Mouse (Mus musculus): ENCODE measurements around the gene Mcur1. TPM values are rescaled to one million over a fixed set of nuclear protein-coding genes. Genes with fewer than 3 reads are reported as not detected.

The Mcur1 gene
- total RNA-seq, 4 experiments from 2014 or later, result 25.5 to 34.6 (median 30.2) TPM

- no peak for DNase-seq (ENCODE audit: low spot score in 2 of 2)
These were observed 34.4 kb downstream of the Mcur1 start for GRCm38 (mm10) chr13:43525363-43526134.

GRCm38 (mm10) chr13:43524491-43525362, 35.3 kb downstream of the Mcur1 start:
- peak; percentile 37 to 62 for DNase-seq (ENCODE audit: low spot score in 2 of 2)

DNA sequence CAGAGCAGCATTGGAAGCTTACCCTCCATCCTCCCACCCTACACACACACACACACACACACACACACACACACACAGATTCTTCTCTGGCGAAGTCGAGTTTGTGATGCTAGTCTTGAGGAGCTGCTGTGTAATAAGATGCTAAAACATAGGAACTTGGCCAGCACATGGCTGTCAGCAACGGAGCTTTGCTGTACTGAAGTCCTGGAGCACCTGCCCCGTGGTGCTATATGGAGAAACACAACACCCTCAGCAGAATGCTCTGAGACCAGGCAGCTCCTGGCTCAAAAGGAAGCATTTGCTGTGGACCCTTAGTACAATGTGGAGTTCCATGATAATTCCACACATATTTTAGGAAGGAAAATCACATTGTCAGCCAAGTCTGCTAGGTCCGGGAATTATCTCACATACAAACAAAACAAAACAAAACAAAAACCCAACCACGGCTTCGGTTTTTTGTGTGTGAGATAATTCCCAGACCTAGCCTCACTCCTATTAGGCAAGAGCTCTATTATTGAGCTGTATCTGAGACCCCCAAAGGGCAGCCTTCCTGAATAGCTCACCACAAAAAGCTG, 36.0 kb downstream of the Mcur1 start:
- DNase-seq (ENCODE audit: low spot score in 2 of 2), result no peak

- no peak for DNase-seq (ENCODE audit: low spot score in 2 of 2)
These were observed 38.1 kb downstream of the Mcur1 start for GRCm38 (mm10) chr13:43521940-43522339.

DNA sequence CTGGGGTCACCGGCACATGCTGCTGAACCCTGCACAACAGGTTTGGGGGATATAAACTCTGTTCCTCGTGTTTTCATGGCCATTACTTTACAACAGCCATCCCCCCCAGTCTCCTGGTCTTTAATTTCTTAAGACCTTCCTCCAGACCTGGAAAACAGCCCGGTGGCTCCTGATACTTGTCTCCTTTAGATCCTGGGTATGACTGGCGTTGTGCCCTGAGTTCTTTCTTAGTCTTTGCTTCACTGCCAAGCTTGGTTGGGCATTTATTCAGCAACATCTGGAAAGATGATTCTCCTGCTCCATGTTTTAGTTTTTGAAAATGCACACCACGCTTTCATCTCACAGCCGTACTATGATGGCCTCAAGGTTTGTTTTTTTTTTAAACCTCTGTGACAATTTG, 40.7 kb downstream of the Mcur1 start:
- DNase-seq (ENCODE audit: low spot score in 2 of 2), result no peak

DNA sequence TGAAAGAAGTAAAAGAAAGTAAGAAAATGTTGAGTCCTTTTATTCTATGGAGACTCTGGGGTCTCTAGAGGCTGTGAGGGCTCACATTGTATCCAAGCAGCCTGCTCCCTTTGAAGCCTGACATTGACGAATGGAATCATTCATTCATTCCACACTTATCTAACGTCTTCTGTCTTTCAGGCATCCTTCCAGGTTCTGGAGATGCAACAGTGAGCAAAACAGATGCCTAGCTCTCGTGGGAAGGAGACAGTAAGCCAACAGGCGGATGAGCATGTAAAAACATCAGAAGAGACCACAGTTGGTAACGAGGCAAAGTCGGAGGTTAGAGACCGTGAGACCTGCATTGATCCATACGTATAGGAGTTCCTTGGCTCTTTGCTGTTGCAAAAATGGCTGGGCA, 42.6 kb downstream of the Mcur1 start:
- DNase-seq (ENCODE audit: low spot score in 2 of 2), result no peak

DNA sequence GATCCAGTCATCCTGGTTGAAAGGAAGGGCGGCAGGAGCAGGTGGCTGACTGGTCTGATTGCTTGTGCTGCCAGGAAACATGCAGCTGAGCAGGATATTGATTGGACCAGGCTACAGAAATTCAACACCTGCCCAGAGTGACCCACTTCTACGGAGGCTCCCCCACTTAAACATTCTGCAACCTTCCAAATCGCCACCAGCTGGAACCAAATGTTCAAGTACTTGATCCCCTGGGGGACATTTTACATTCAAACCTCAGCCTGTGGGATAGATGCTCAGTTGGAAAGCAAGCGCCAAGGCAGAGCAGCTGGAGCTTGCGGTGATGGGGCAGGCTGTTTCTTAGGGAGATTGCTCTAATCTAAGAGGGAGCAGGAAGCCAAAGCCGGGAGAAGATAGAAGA, 43.1 kb downstream of the Mcur1 start:
- DNase-seq (ENCODE audit: low spot score in 2 of 2), result no peak

GRCm38 (mm10) chr13:43516119-43516518, 43.9 kb downstream of the Mcur1 start:
- no peak for DNase-seq (ENCODE audit: low spot score in 2 of 2)

DNA sequence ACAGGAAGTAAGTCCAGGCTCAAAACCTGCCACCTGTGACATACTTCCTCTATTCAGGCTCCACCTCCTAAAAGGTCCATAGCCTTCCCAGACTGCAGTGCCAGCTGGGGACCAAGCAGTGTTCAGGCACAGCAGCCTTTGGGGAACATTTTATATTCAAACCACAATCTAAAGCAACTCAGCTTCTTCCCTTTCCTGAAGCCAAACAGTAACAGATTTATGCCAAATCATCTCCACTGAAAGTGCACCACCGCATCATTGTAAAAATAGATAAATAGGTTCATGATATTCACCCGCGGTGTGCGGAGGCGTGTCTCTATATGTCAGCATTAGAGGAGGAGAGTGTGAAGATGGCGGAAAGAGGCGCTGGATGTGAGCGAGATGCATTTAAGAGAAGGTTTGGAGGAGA, 45.0 kb downstream of the Mcur1 start:
- no peak for DNase-seq (ENCODE audit: low spot score in 2 of 2)

DNA sequence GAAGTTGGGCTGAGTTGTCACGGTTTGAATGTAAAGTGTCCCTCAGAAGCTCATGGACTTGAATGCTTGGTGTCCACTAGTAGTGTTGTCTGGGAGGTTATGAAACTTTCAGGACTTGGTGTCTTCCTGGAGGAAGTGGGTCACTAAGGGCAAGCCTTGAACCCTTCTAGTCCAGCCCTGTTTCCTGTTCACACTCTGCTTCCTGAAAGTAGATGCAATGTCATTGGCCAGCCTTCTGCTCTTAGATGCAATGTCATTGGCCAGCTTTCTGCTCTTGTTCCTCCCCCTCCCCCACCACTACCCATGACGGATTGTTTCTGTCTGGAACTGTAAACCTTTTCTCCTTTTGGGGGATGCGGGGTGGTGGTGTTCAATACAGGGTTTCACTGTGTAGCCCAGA, 47.3 kb downstream of the Mcur1 start:
- DNase-seq (ENCODE audit: low spot score in 2 of 2), result no peak

DNA sequence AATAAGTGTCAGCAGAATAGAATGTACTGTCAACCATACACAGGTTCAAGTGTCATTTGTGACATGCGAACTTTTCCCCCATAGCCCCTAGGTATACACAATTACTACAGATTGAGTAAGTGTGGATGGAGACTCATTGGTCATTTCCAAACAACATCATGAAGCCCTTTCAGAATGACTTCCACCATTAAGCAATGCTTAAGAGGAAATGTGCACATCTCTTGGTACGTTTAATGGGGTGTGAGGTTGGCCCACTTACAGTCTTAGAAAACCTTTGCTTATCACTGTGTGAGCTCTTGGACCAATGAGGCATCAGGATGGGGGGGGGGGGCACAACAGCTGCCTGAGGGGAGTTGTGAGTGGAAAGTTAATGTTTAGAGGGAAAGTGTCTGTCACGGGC, 54.2 kb downstream of the Mcur1 start:
- no peak for DNase-seq (ENCODE audit: low spot score in 2 of 2)

- DNase-seq (ENCODE audit: low spot score in 2 of 2), result no peak
These were observed 56.6 kb downstream of the Mcur1 start for GRCm38 (mm10) chr13:43503395-43503850.

DNA sequence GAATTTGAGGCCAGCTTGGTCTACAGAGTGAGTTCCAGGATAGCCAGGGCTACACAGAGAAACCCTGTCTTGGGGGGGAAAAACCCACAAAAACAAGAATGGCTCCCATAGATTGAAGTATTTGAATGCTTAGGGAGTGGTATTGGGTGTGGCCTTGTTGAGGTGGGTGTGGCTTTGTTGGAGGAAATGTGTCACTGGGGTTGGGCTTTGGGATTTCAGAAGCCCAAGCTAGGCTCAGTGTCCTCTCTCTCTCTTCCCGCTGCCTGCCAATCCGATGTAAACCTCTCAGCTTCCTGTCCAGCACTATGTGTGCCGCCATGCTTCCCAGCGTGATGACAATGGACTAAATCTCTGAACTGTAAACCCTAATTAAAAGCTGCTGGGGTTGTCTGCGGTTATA, 58.4 kb downstream of the Mcur1 start:
- no peak for DNase-seq (ENCODE audit: low spot score in 2 of 2)

GRCm38 (mm10) chr13:43500483-43500850, 59.5 kb downstream of the Mcur1 start:
- no peak for DNase-seq (ENCODE audit: low spot score in 2 of 2)

DNA sequence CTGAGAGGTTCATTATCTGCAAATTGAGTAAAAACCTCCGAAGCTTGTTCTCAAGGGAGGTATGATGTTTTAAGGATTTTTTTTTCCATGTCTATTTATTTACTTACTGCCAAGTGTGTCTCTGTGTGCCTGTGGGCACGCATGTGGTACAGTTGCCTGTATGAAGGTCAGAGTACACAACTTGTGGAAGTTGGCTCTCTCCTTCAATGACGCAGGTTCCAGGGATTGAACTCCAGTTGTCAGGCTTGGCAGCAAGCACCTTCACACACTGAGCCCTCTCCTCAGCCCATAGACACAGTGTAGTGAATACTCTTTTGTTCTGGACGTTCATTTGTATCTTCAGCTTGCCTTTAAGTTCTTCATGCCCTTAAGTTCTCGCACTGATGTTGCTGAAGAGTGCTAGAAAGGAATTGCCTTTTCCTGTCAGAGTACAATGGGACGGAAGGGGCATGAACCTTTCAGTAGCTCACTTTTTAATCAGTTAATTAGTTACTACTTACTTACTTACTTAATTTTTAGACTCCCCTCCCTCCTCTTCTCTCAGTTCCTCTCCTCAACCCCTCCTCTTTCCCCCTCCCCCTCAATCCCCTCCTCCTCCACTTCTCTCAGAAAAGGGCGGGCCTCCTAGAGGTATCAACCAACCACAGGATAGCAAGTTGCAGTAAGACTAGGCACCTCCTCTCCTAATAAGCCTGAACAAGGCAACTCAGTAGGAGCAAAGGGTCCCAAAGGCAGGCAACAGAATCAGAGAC, 60.1 kb downstream of the Mcur1 start:
- DNase-seq (ENCODE audit: low spot score in 2 of 2), result no peak

DNA sequence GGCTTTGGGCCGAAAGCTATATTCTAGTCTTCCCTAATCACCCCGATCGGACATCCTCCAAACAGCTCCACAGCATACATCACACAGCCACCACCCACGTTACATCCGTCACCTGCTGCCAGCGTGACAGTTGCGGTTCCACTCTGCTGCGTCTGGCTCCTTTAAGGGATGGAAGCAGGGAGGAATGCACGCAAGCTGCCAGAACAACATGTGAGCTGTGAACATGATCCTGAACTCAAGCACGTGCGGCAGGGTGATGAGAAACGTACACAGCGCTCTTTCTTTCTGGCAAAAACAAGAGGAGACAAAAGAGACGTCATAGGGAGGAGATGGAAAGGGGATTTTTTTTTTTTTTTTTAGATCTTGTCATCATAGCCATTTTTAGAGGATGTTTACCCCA, 61.1 kb downstream of the Mcur1 start:
- peak in 1 of 2 experiments; percentile 24 for DNase-seq (ENCODE audit: low spot score in 2 of 2)

DNA sequence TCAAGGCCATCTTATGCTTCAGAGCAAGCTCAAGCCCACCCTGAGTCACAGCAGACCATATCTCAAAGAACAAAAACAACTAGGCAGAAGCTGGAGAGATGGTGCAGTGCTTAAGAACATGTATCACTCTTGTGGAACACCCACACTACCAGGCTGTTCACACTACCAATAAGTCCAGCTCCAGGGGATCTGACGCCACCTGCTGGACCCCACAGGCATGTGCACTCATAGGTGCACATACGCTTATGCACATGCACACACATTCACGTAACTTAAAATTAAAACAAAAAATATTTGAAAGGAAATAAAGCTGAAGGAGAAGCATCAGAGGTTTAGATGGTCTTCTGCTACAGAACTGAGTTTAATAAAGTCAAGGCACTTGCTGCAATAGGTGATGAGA, 62.2 kb downstream of the Mcur1 start:
- no peak for DNase-seq (ENCODE audit: low spot score in 2 of 2)

GRCm38 (mm10) chr13:43496660-43497059, 63.3 kb downstream of the Mcur1 start:
- DNase-seq (ENCODE audit: low spot score in 2 of 2), result no peak

DNA sequence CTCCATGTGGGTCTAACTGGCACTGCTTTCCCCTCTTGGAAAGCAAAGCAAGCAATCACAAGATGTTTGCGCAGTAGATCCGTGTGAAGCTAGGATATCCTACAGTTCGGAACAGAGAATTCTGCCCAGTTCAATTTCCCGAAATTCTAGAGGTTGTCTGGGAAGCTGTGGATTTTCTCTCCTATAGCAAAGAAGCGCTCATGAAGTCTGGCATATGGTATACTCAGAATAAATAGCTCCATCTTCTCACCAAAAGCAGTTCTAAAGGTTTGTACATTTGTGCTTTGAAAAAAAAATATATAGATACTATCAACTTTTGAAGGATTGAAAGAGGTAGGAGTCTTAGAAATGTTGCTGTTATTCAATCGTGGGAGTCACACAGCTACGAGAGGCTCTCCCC, 64.3 kb downstream of the Mcur1 start:
- DNase-seq (ENCODE audit: low spot score in 2 of 2), result no peak

DNA sequence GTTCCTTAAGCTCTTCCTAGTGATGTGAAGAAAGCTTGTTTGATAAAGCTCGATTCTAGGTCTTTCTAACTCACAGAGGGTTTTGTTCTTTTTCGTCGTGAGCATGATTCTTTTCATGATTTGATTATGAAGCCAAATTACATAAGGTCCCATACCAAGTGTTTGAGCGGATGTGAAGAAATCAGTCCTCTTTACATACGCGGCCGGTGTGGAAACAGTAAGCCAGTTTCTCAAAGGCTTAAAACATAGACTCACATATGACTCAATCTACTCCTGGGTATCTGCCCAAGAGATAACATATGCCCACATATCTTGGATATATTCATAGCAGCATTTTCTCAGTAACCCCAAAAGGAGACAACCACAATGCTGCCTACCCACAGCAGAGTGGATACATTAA, 66.3 kb downstream of the Mcur1 start:
- no peak for DNase-seq (ENCODE audit: low spot score in 2 of 2)

DNA sequence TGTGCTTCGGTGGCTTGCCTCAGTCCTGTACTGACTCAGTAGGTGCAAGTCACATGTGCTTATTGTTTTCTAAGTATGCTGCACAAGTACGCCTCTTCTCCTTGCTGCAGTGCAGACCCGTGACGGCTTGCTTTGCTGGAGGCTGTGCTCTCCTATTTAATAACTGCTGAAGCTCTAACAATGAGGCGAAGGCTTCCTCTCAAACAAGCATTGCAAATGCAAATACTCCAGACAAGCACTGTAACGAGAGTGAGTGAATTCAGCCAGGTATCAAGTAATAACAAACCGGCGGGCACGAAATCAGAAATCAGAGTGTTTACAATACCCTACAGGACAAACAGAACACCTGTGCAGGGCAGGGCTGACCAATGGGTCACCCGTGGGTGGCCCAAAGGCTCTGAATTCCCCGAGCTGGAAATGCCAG, 66.9 kb downstream of the Mcur1 start:
- DNase-seq (ENCODE audit: low spot score in 2 of 2), result no peak

Measured in gastrocnemius, adult 8-10 months (tissue).